Mouse (Mus musculus) macrophage (primary cell): ENCODE measurements around the gene Sbno1. TPM values are rescaled to one million over a fixed set of nuclear protein-coding genes. Genes with fewer than 3 reads are reported as not detected.
"Not testable (repeated sequence)": the region's sequence is repeated elsewhere in the genome, so short reads cannot be mapped to it uniquely, and the experiment has no call there.

Source experiments
- H3K27ac ChIP-seq: fragments of 350-480 bp; formaldehyde crosslinking; 2 replicates; pipeline ENCODE4 v1.9.0; 2021
- H3K36me3 ChIP-seq: fragments of 350-480 bp; formaldehyde crosslinking; 2 replicates; pipeline ENCODE4 v1.9.0; 2021; ENCODE audit errors: inconsistent target
- H3K4me3 ChIP-seq: fragments of 350-480 bp; formaldehyde crosslinking; 2 replicates; pipeline ENCODE4 v1.9.0; 2021; ENCODE audit errors: inconsistent target
- H3K79me2 ChIP-seq: fragments of 350-480 bp; formaldehyde crosslinking; 2 replicates; pipeline ENCODE4 v1.9.0; 2021; ENCODE audit errors: inconsistent target
- WGBS: methylation state at CpG from one replicate; pipeline ENCODE4 v1.1.7; 2026; ENCODE audit warnings: inconsistent platforms; ENCODE audit not compliant: missing documents; 5-methylcytosine and 5-hydroxymethylcytosine counted together
- polyA plus RNA-seq: library from polyadenylated mRNA; stranded (reverse); fragments of 250-400 nt; gene quantifications from 3 replicates; pipeline ENCODE4 v1.2.4, GENCODE M21; 2018; ENCODE audit warnings: inconsistent platforms
- total RNA-seq, 78 experiments: library from RNA; depleted of rRNA; stranded (reverse); fragments of 250-400 nt; gene quantifications; 1 replicate in 9 of 78; 2 replicates in 24 of 78; 3 replicates in 43 of 78; 4 replicates in 2 of 78; pipeline ENCODE4 v1.2.4; 2018; ENCODE audit warnings: inconsistent platforms in 56 of 78

The Sbno1 gene
- total RNA-seq (2018; cell fraction: chromatin; rRNA removed), result 100 to 1,000 TPM; 342 to 649 (median 449) TPM
- total RNA-seq (2018; cell fraction: cytosol; rRNA removed), result 10 to 100 TPM; 56.8 to 86.3 (median 68.1) TPM
- 100 to 1,000 TPM; 169 to 321 (median 232) TPM for total RNA-seq (2018; cell fraction: nucleus; rRNA removed)
- polyA plus RNA-seq, result 29.7 to 66.6 TPM (median 32.9 TPM) in 3 replicates

GRCm38 (mm10) chr5:124425412-124426259 lies at the start of gene Sbno1:
Gene Sbno1, minus strand, starts transcription at chr5:124426001.
- peak within 1 kb of the TSS; percentile 77 for H3K27ac ChIP-seq
- peaks cover 47% of the 10 kb centered on the region for H3K79me2 ChIP-seq
- under 1% methylated on average over 47 of the region's 81 CpGs for WGBS
- H3K36me3 ChIP-seq, result no peaks in the 10 kb centered on the region
- H3K4me3 ChIP-seq, result peak within 1 kb of the TSS; percentile 73

GRCm38 (mm10) chr5:124470591-124471171 lies 44.9 kb upstream of the Sbno1 start:
- 85% methylated on average over 6 of the region's 6 CpGs for WGBS
- no peak overlapping the region for H3K27ac ChIP-seq
- H3K4me3 ChIP-seq, result no peak overlapping the region

DNA sequence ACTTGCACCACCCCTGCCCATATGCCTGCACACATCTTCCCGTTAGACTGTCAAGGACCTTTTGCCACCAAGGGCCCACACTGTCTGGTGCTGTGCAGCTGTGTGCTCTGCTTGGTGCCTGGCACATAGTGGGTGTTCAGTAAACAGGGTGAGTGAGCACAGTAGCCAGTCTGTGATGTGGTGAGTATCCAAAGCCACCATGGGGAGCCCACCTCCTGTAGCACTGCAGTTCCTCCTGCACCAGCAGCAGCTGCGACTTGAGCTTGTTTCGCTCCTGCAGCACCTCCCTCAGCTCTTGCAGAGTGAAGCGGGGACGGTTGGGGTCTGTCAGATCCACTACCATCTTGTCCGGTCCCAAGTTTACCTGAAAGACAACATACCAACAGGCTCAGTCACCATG lies 43.7 kb upstream of the Sbno1 start:
- H3K27ac ChIP-seq, result no peak overlapping the region
- WGBS, result 94% methylated on average over 6 of the region's 6 CpGs
- H3K4me3 ChIP-seq, result no peak overlapping the region
- peaks cover 53% of the 10 kb centered on the region for H3K79me2 ChIP-seq
- H3K36me3 ChIP-seq, result peaks cover 34% of the 10 kb centered on the region

More at GRCm38 (mm10) chr5:124470591-124471171, 44.9 kb upstream of the Sbno1 start:
- H3K79me2 ChIP-seq, result peaks cover 63% of the 10 kb centered on the region
- peaks cover 24% of the 10 kb centered on the region for H3K36me3 ChIP-seq

- H3K36me3 ChIP-seq, result peaks cover 43% of the 10 kb centered on the region
- no peak overlapping the region for H3K27ac ChIP-seq
- peaks cover 42% of the 10 kb centered on the region for H3K79me2 ChIP-seq
- no peak overlapping the region for H3K4me3 ChIP-seq
- 81% methylated on average over 7 of the region's 7 CpGs for WGBS
Observed at GRCm38 (mm10) chr5:124468365-124468764, 42.6 kb upstream of the Sbno1 start.

GRCm38 (mm10) chr5:124467766-124468165 lies 42.0 kb upstream of the Sbno1 start:
- 22% methylated on average over 1 of the region's 1 CpGs for whole genome bisulfite sequencing
- Histone ChIP-seq H3K36me3 (peaks cover 49% of the 10 kb centered on the region), H3K79me2 (peaks cover 36% of the 10 kb centered on the region)

GRCm38 (mm10) chr5:124464905-124465304 lies 39.1 kb upstream of the Sbno1 start:
- Histone ChIP-seq H3K79me2 (peaks cover 9% of the 10 kb centered on the region; the same call in 1 of the 2 replicates), H3K4me3 (no peak overlapping the region), H3K27ac (no peak overlapping the region), H3K36me3 (peaks cover 75% of the 10 kb centered on the region)

More at GRCm38 (mm10) chr5:124467766-124468165, 42.0 kb upstream of the Sbno1 start:
- no peak overlapping the region for H3K4me3 ChIP-seq
- no peak overlapping the region for H3K27ac ChIP-seq

DNA sequence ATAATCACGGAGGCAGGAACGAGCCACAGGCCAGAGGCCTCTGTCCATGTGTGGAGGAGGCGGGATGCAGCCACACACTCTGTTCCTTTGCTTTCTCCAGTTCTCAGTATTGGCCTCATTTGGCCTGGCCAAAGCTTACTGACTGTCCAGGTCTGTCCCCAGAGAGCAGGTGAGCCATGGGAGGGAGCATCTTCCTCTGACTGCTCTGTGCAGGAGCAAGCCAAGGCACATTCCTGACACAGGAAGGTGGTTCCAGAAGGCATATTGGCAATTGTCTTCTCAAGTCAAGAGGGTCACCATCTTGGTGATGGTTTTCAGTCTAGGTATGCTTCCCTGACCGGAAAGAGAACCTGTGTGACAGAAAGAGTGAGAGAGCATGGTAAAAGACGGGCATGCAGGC lies 37.7 kb upstream of the Sbno1 start:
- Histone ChIP-seq H3K27ac (no peak overlapping the region), H3K79me2 (no peaks in the 10 kb centered on the region; the same call in 1 of the 2 replicates), H3K4me3 (no peak overlapping the region), H3K36me3 (peaks cover 75% of the 10 kb centered on the region)
- WGBS, result 97% methylated on average over 5 of the region's 5 CpGs

- no peak overlapping the region for H3K4me3 ChIP-seq
- WGBS, result 86% methylated on average over 8 of the region's 8 CpGs
- H3K36me3 ChIP-seq, result peaks cover 80% of the 10 kb centered on the region
- H3K27ac ChIP-seq, result no peak overlapping the region
- no peaks in the 10 kb centered on the region; the same call in 1 of the 2 replicates for H3K79me2 ChIP-seq
Observed at GRCm38 (mm10) chr5:124462297-124463025, 36.7 kb upstream of the Sbno1 start.

- WGBS, result 94% methylated on average over 14 of the region's 14 CpGs
- H3K79me2 ChIP-seq, H3K27ac ChIP-seq, H3K4me3 ChIP-seq: not testable (repeated sequence)
- peaks cover 91% of the 10 kb centered on the region for H3K36me3 ChIP-seq
Observed at GRCm38 (mm10) chr5:124460922-124461321, 35.1 kb upstream of the Sbno1 start.

- Histone ChIP-seq H3K36me3 (peaks cover 79% of the 10 kb centered on the region), H3K79me2 (peaks cover 39% of the 10 kb centered on the region; the same call in 1 of the 2 replicates), H3K4me3 (no peak overlapping the region), H3K27ac (no peak overlapping the region)
- WGBS, result 96% methylated on average over 6 of the region's 6 CpGs
Observed at GRCm38 (mm10) chr5:124456762-124457161, 31.0 kb upstream of the Sbno1 start.

DNA sequence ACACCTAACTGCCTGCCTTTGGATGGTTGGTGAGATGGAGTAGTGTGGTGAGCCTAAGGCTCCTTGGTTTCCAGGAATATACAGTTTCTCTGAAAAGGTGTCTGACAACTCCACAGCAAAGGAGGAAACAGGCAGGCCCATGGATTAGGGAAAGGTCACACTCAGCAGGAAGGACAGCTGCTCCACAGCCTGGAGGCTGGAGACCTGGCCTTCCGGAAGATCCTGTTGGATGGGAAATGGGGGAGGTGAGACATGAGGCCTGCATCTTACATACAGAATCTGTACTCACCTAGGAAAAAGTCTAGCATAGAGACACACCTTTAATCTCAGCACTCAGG lies 28.2 kb upstream of the Sbno1 start:
- H3K27ac ChIP-seq, result no peak overlapping the region
- H3K36me3 ChIP-seq, result peaks cover 69% of the 10 kb centered on the region
- WGBS, result 90% methylated on average over 1 of the region's 1 CpGs

DNA sequence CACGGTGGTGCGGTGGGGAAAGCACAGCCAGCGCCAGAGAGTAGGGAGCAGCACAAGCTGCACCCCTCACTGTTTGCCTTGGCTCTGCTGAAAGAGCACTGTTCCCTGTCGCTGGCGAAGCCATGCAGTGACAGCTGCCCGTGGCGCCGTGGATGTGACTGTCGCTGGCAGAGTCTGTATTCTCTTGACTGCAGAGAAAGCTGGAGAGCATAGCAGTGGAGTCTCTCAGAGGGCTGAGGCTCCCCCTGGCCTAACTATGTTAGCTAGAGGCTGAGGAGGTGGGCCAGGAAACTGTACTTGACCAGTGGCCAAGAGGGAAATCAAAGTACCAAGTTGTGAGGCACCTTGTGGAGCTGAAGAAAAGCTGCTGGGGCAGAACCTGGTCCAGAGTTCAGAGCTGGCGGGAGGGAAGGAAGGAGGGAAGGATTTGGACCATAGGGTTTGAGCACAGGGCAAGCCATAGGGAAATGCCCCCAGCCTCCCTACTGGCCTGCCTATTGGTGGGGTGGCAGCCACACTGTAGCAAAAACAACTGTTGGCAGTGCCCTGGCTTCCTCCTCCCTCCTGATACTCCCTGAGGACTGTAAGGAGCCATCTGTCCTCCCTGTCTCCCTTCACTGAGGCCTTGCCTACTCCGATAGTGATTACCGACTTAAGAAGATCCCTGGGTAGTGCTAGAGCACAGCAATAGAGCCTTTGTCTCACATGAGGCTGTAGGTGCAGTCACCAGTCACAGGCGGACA lies 27.7 kb upstream of the Sbno1 start:
- H3K27ac ChIP-seq, result no peak overlapping the region
- H3K79me2 ChIP-seq, result peaks cover 71% of the 10 kb centered on the region
- H3K36me3 ChIP-seq, result peaks cover 66% of the 10 kb centered on the region
- no peak overlapping the region for H3K4me3 ChIP-seq
- WGBS, result 95% methylated on average over 10 of the region's 13 CpGs

More for the DNA sequence above, 28.2 kb upstream of the Sbno1 start:
- Histone ChIP-seq H3K79me2 (peaks cover 66% of the 10 kb centered on the region), H3K4me3 (no peak overlapping the region)

DNA sequence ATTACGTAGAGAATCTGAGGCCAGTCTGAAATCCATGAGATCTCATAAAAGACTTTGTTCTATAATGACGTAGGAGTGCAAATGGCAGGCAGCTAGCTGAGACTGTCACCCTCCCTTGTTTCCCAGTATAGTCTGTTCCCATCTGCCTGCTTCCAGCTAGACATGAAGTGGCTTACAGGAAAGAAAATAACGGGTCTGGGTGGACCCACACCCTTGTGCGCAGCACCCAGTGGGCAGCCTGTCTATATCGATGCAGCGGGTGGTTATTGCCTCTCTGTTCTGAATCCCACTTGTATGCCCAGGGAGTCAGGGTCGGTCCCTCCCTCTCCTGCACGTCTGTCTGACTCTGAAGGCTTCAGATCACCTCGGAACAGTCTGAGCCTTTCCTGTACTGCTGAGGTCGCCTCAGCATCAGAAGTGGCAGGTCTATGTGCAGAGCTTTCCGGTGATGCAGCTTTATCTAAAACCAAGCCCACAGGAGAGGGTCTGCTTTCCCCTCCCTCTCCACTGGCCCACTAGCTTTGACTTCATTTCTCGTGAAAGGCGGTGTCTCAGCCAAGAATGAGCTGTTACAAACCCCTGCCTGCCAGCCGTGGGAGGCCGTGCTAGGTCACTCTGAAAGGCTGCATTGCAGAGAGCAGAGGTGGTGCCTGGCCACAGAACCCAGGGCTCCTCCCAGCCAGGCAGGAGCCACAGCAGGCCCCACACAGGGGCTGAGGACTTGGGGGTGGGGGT lies 26.9 kb upstream of the Sbno1 start:
- H3K4me3 ChIP-seq, result no peak overlapping the region
- WGBS, result 91% methylated on average over 15 of the region's 15 CpGs
- H3K27ac ChIP-seq, result no peak overlapping the region
- peaks cover 60% of the 10 kb centered on the region for H3K36me3 ChIP-seq
- H3K79me2 ChIP-seq, result peaks cover 80% of the 10 kb centered on the region
